ENCODE assay signal across 15 mouse cellular contexts in genomic region chr3:101143465-101143864, GRCm38 (mm10). TPM values are rescaled to one million over a fixed set of nuclear protein-coding genes. Genes with fewer than 3 reads are reported as not detected.
"Had no signal": no experiment of that assay in that cellular context is flagged by ENCODE, and none has a peak within 500 bp of the region (broad histone marks: within the 10 kb centered on the region; RNA-seq: fewer than 3 reads in every experiment).

No protein-coding gene starts in this region.

- H3K27me3 ChIP-seq: neural tube, embryonic 12.5 days had no signal

- H3K4me1 ChIP-seq: stomach, embryonic 15.5 days had no signal

- ATAC-seq: midbrain, embryonic 16.5 days had no signal

- H3K9ac ChIP-seq: liver, embryonic 14.5 days; lung, embryonic 14.5 days; neural tube, embryonic 12.5 days; stomach, embryonic 15.5 days had no signal

- H3K36me3 ChIP-seq: midbrain, embryonic 10.5 days; neural tube, embryonic 12.5 days; stomach, embryonic 15.5 days had no signal

- DNase-seq: lung, adult 18-20 months; lung, embryonic 14.5 days; lung, postnatal 10 days; lung, postnatal 4 days; midbrain, embryonic 14.5 days; thymus, adult 2 months; thymus, postnatal 25 days; thymus, postnatal 4 days had no signal

- H3K4me2 ChIP-seq: lung, embryonic 14.5 days; neural tube, embryonic 12.5 days; stomach, embryonic 15.5 days had no signal

- H3K27ac ChIP-seq: liver, embryonic 14.5 days; neural tube, embryonic 12.5 days; stomach, embryonic 15.5 days; stomach, postnatal 0 days had no signal

- H3K9me3 ChIP-seq: neural tube, embryonic 12.5 days; stomach, embryonic 15.5 days had no signal

- H3K4me3 ChIP-seq: midbrain, embryonic 10.5 days; neural tube, embryonic 12.5 days; stomach, embryonic 15.5 days had no signal

RNA-seq across cellular contexts. Expression of gene Ptgfrn, which starts 33.4 kb away (rescaled TPM):
- total RNA-seq: megakaryocyte-erythroid progenitor cell, adult 5-6 weeks had no signal
